Mouse (Mus musculus): ENCODE results near the gene Hadha. TPM values are rescaled to one million over a fixed set of nuclear protein-coding genes. Genes with fewer than 3 reads are reported as not detected.

Gene Hadha
- polyA plus RNA-seq, 1 experiment: 119 TPM

DNA sequence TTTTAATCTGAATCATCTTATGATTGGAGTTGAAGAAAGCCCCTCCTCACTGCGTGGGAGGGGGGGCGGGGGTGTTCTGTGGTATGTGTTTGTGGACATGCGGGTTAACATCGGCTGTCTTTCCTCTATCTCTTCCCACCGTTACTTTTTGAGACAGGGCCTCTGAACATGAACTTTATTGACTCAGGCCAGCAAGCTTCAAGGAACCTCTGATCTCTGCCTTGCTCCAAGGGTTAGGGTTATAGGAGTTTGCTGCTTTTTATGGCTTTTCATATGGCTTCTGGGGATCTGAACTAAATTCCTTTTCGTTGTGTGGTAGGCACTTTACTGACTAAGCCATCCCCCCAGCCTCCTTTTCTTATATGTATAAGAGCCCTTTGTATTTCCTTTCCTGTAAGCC lies 7.4 kb upstream of the Hadha start:
- TF ChIP-seq SRF (IDR thresholded peaks at IDR 0.05; ENCODE audit: control insufficient read depth, insufficient read length, low read depth) (no peak), POLR2AphosphoS2 (IDR thresholded peaks at IDR 0.05; ENCODE audit: insufficient read length, low read depth) (no peak), MAX (IDR thresholded peaks at IDR 0.05; ENCODE audit: low read depth) (no peak), E2F4 (IDR thresholded peaks at IDR 0.05; ENCODE audit: insufficient read depth) (no peak), USF1 (IDR thresholded peaks at IDR 0.05; ENCODE audit: low read depth) (no peak), TCF12 (IDR thresholded peaks at IDR 0.05; ENCODE audit: insufficient read depth, poor library complexity, severe bottlenecking) (no peak), REST (IDR thresholded peaks at IDR 0.05; ENCODE audit: insufficient read depth, insufficient read length) (no peak), CEBPB (IDR thresholded peaks at IDR 0.05; ENCODE audit: insufficient read depth, poor library complexity, severe bottlenecking) (no peak), POLR2A (IDR thresholded peaks at IDR 0.05; ENCODE audit: insufficient read length, low read depth) (no peak), MYOG (IDR thresholded peaks at IDR 0.05; ENCODE audit: control insufficient read depth in 1 of 3, insufficient read depth in 1 of 3, insufficient read length in 2 of 3, low read depth in 2 of 3) (no peak), MYOD1 (IDR thresholded peaks at IDR 0.05; ENCODE audit: control insufficient read depth in 1 of 3, insufficient read length in 2 of 3, low read depth in 2 of 3) (no peak), TCF3 (IDR thresholded peaks at IDR 0.05; ENCODE audit: insufficient read length, low read depth) (no peak)
- no peak overlapping the region for H3ac ChIP-seq (ENCODE audit: control insufficient read depth, insufficient read length)
- peaks cover 8% of the 10 kb centered on the region for H3K36me3 ChIP-seq (ENCODE audit: control insufficient read depth, insufficient read depth)
- H3K27me3 ChIP-seq (ENCODE audit: control insufficient read depth, insufficient read depth, insufficient read length): no peaks in the 10 kb centered on the region
- peaks cover 40% of the 10 kb centered on the region for H3K79me2 ChIP-seq (ENCODE audit: control insufficient read depth, insufficient read depth)
- no peak overlapping the region for H3K4me3 ChIP-seq
- H3K4me2 ChIP-seq (ENCODE audit: low read depth): no peak overlapping the region

- Histone ChIP-seq H3ac (ENCODE audit: control insufficient read depth, insufficient read length) (no peak overlapping the region), H3K36me3 (ENCODE audit: control insufficient read depth, insufficient read depth) (peaks cover 8% of the 10 kb centered on the region), H3K4me3 (no peak overlapping the region), H3K4me2 (ENCODE audit: low read depth) (no peak overlapping the region), H3K79me2 (ENCODE audit: control insufficient read depth, insufficient read depth) (peaks cover 45% of the 10 kb centered on the region), H3K27me3 (ENCODE audit: control insufficient read depth, insufficient read depth, insufficient read length) (no peaks in the 10 kb centered on the region)
- TF ChIP-seq MAX (IDR thresholded peaks at IDR 0.05; ENCODE audit: low read depth) (no peak), POLR2AphosphoS2 (IDR thresholded peaks at IDR 0.05; ENCODE audit: insufficient read length, low read depth) (no peak), MYOD1 (IDR thresholded peaks at IDR 0.05; ENCODE audit: control insufficient read depth in 1 of 3, insufficient read length in 2 of 3, low read depth in 2 of 3) (no peak), POLR2A (IDR thresholded peaks at IDR 0.05; ENCODE audit: insufficient read length, low read depth) (no peak), USF1 (IDR thresholded peaks at IDR 0.05; ENCODE audit: low read depth) (no peak), REST (IDR thresholded peaks at IDR 0.05; ENCODE audit: insufficient read depth, insufficient read length) (no peak), CEBPB (IDR thresholded peaks at IDR 0.05; ENCODE audit: insufficient read depth, poor library complexity, severe bottlenecking) (no peak), E2F4 (IDR thresholded peaks at IDR 0.05; ENCODE audit: insufficient read depth) (no peak), TCF12 (IDR thresholded peaks at IDR 0.05; ENCODE audit: insufficient read depth, poor library complexity, severe bottlenecking) (no peak), TCF3 (IDR thresholded peaks at IDR 0.05; ENCODE audit: insufficient read length, low read depth) (no peak), SRF (IDR thresholded peaks at IDR 0.05; ENCODE audit: control insufficient read depth, insufficient read length, low read depth) (no peak), MYOG (IDR thresholded peaks at IDR 0.05; ENCODE audit: control insufficient read depth in 1 of 3, insufficient read depth in 1 of 3, insufficient read length in 2 of 3, low read depth in 2 of 3) (no peak)
These were observed 6.9 kb upstream of the Hadha start for GRCm38 (mm10) chr5:30161836-30162235.

- no peak overlapping the region for H3K4me2 ChIP-seq (ENCODE audit: low read depth)
- TF ChIP-seq MYOG (IDR thresholded peaks at IDR 0.05; ENCODE audit: control insufficient read depth in 1 of 3, insufficient read depth in 1 of 3, insufficient read length in 2 of 3, low read depth in 2 of 3) (no peak), USF1 (IDR thresholded peaks at IDR 0.05; ENCODE audit: low read depth) (no peak), SRF (IDR thresholded peaks at IDR 0.05; ENCODE audit: control insufficient read depth, insufficient read length, low read depth) (no peak), TCF3 (IDR thresholded peaks at IDR 0.05; ENCODE audit: insufficient read length, low read depth) (no peak), POLR2A (IDR thresholded peaks at IDR 0.05; ENCODE audit: insufficient read length, low read depth) (no peak), E2F4 (IDR thresholded peaks at IDR 0.05; ENCODE audit: insufficient read depth) (no peak), POLR2AphosphoS2 (IDR thresholded peaks at IDR 0.05; ENCODE audit: insufficient read length, low read depth) (no peak), TCF12 (IDR thresholded peaks at IDR 0.05; ENCODE audit: insufficient read depth, poor library complexity, severe bottlenecking) (no peak), MYOD1 (IDR thresholded peaks at IDR 0.05; ENCODE audit: control insufficient read depth in 1 of 3, insufficient read length in 2 of 3, low read depth in 2 of 3) (no peak), MAX (IDR thresholded peaks at IDR 0.05; ENCODE audit: low read depth) (no peak), CEBPB (IDR thresholded peaks at IDR 0.05; ENCODE audit: insufficient read depth, poor library complexity, severe bottlenecking) (no peak), REST (IDR thresholded peaks at IDR 0.05; ENCODE audit: insufficient read depth, insufficient read length) (no peak)
These were observed 4.6 kb upstream of the Hadha start for GRCm38 (mm10) chr5:30159601-30160000.

DNA sequence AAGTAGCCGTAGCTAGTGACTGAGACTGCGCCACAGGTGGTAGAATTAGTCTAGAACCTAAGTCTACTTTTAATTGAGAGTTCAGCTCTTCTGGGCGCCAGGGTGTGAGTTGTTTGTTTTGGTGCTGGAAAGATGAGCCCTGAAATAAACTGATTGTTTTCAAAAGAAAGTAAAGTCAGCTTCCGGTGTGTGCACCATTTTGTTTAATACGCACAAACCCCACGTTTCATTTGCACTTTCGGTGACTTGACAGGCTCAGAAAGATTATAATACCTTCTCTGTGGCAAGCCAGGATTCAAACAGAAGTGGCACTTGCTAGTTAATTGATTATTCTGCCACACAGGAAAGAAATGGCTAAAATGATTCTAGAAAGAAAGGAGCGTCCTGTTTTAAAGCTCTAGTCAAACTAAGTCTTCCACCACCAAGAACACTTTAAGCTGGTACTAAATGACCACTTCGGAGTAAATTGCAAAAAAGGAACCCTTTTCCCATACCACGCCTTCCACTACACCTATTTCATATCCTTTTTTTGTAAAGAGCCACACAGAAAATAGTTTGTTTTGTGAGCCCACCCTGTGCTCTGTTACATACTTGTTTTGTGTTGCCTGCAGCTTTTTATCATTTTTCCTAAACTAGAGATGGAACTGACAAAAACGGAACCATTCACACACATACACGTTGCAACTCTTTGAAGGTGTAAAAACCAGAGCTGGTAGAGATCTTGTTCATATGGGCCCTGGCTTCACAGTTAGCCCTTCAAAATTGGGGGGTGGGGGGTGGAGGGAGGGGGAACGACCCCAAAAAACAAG lies 1.1 kb upstream of the Hadha start:
- Histone ChIP-seq H3K27me3 (ENCODE audit: control insufficient read depth, insufficient read depth, insufficient read length) (no peaks in the 10 kb centered on the region), H3K4me3 (peak overlapping the region; percentile 97), H3K4me2 (ENCODE audit: low read depth) (peak overlapping the region; percentile 80), H3K79me2 (ENCODE audit: control insufficient read depth, insufficient read depth) (peaks cover 84% of the 10 kb centered on the region), H3ac (ENCODE audit: control insufficient read depth, insufficient read length) (peak overlapping the region; percentile 88), H3K36me3 (ENCODE audit: control insufficient read depth, insufficient read depth) (no peaks in the 10 kb centered on the region)
- no peak for TF ChIP-seq MAX (IDR thresholded peaks at IDR 0.05; ENCODE audit: low read depth)
- TF ChIP-seq SRF (IDR thresholded peaks at IDR 0.05; ENCODE audit: control insufficient read depth, insufficient read length, low read depth): no peak
- TF ChIP-seq E2F4 (IDR thresholded peaks at IDR 0.05; ENCODE audit: insufficient read depth): no peak
- TF ChIP-seq POLR2AphosphoS2 (IDR thresholded peaks at IDR 0.05; ENCODE audit: insufficient read length, low read depth): no peak
- TF ChIP-seq USF1 (IDR thresholded peaks at IDR 0.05; ENCODE audit: low read depth): no peak
- TF ChIP-seq REST (IDR thresholded peaks at IDR 0.05; ENCODE audit: insufficient read depth, insufficient read length): no peak
- TF ChIP-seq CEBPB (IDR thresholded peaks at IDR 0.05; ENCODE audit: insufficient read depth, poor library complexity, severe bottlenecking): no peak
- no peak for TF ChIP-seq POLR2A (IDR thresholded peaks at IDR 0.05; ENCODE audit: insufficient read length, low read depth)
- no peak for TF ChIP-seq TCF3 (IDR thresholded peaks at IDR 0.05; ENCODE audit: insufficient read length, low read depth)
- no peak for TF ChIP-seq MYOD1 (IDR thresholded peaks at IDR 0.05; ENCODE audit: control insufficient read depth in 1 of 3, insufficient read length in 2 of 3, low read depth in 2 of 3)
- no peak for TF ChIP-seq TCF12 (IDR thresholded peaks at IDR 0.05; ENCODE audit: insufficient read depth, poor library complexity, severe bottlenecking)
- TF ChIP-seq MYOG (IDR thresholded peaks at IDR 0.05; ENCODE audit: control insufficient read depth in 1 of 3, insufficient read depth in 1 of 3, insufficient read length in 2 of 3, low read depth in 2 of 3): no peak

More at GRCm38 (mm10) chr5:30159601-30160000, 4.6 kb upstream of the Hadha start:
- Histone ChIP-seq H3K79me2 (ENCODE audit: control insufficient read depth, insufficient read depth) (peaks cover 58% of the 10 kb centered on the region), H3ac (ENCODE audit: control insufficient read depth, insufficient read length) (no peak overlapping the region), H3K36me3 (ENCODE audit: control insufficient read depth, insufficient read depth) (no peaks in the 10 kb centered on the region), H3K4me3 (no peak overlapping the region), H3K27me3 (ENCODE audit: control insufficient read depth, insufficient read depth, insufficient read length) (no peaks in the 10 kb centered on the region)

All from myocyte (in vitro differentiated cells).